Mouse (Mus musculus): ENCODE data around the gene Top3a.

- no peak for TF ChIP-seq EP300 (IDR thresholded peaks at IDR 0.05; ENCODE audit: low read depth)
- no peak for TF ChIP-seq CTCF (IDR thresholded peaks at IDR 0.05; ENCODE audit: low read depth)
These were observed 10.4 kb upstream of the Top3a start for GRCm38 (mm10) chr11:60787595-60787994.
